Mouse (Mus musculus): Measurements from ENCODE around the gene Olfr998.
"Not testable (repeated sequence)": the region's sequence is repeated elsewhere in the genome, so short reads cannot be mapped to it uniquely, and the experiment has no call there.

The Olfr998 gene

DNA sequence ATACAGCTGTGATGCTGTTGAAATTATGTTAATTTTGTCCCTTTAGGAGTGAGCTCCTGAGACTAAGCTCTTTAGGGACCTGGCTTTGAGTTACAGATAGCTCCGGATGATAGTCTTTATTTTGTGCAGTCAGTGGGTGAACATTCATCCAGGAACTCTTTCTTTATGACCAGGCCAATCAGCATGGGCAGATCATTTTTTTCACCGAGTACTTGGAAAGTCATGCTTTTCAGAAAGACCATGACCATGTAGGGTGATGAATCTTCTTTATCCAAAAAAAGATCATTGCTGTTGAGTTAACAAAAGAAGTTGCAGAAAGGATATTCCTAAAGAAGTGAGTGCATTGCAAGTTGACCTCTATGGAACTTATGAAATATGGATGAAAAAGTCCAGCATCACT is at the start of gene Olfr998:
TSS of gene Olfr998 (plus strand) at position 301 of the 400 bp plus-strand sequence.
- not testable (repeated sequence) for DNase-seq

DNA sequence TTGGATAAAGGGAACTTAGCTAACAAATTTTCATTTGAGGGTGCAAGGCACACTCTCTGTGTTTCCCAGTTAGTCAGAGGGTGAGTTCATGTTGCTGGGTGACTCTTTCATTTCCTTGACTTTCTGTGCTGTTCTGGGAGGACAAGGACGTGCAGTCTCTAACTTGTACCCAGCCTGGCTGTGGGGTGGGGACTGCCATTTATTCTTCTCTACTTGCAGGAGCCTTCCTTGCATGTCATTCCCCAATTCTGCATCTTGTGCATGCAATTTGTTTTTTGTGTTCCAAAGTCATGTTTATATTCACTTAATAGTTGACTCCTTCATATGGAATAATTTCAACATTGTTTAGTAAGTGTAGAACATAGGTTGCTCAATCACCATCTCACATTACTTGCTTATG is 33.9 kb upstream of the Olfr998 start:
- DNase-seq, result no peak

DNA sequence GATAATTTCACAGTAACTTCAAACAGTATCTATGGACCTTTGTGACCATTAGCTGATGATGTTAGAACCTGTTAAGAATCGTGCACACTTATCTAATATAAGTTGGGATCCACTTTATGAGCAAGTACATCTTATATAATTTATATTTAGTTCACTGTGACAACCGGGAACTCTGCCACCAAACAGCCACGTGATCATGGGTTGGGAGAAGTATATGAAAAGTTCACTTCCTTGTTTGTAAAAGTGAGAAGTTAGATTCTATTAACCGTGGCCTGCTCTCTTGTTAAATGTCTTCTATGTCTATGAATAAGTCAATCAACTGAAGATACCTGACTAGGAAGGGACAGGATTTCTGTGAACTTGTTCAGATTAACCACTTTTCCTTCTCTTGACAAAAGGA is 28.5 kb upstream of the Olfr998 start:
- DNase-seq, result no peak

DNA sequence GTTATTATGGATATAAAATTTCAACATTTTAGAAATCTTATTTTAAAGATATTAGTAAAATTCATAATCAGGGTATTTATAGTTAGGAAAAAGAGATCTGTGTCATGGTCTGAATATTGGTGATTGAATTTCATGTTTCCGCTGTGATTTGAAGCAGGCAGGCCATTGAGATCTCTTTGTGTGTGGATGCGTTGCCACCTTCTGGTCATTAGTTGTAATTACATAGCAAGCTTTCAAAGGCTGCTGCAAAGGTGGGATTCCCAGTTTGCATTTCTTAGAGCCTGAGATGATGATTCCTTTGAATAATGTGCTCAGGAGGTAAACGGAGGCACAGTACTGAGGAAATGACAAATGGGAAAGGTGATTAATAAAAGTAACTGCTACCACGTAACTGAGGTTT is 27.6 kb upstream of the Olfr998 start:
- no peak for DNase-seq

DNA sequence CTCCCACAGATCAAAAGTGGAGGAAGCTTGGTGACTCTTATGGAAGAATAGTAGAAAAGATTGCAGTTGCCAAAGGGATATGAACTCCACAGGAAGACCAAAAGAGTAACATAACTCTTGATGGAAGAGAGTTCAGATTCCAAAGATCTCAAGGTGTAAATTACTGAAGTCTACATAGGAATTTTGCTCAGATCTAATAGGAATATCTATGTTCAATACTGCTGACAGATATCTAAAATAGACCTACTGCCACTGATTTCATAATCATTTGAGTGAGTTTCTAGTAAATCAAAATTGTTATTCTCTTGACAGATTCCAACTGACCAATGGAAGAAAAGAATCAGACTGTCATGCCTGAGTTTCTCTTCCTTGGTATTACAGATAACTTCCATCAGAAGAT is 9.8 kb upstream of the Olfr998 start, which contains the start of gene Olfr996:
TSS of gene Olfr996 (plus strand) at position 301 of the 400 bp plus-strand sequence.
- DNase-seq, result no peak

DNA sequence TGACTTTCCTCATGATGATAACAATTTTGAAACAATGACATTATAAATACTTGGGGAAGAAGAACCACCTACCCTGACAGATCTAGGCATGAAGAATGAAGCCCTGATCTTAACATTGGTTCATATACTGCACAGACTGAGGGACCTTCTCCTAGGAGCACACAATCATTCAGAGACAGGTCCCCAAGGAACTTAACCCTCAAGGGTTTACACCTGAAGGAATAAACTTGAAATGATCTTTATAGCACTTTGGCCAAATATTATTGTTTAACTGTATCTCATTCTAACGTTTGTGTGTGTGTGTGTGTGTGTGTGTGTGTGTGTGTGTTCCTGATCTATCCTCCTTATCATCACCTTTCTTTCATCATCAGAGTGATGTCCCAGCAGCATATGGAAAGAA is 23.1 kb downstream of the Olfr998 start, which contains the start of gene Olfr1000:
TSS of gene Olfr1000 (minus strand) at position 101 of the 400 bp plus-strand sequence.
- no peak for DNase-seq
